Mouse (Mus musculus) midbrain, embryonic 11.5 days (tissue): ENCODE data around the gene Ttc30a1. TPM values are rescaled to one million over a fixed set of nuclear protein-coding genes. Genes with fewer than 3 reads are reported as not detected.
"Not testable (repeated sequence)": the region's sequence is repeated elsewhere in the genome, so short reads cannot be mapped to it uniquely, and the experiment has no call there.

ENCODE experiments used
- ATAC-seq: fragments of 200-750 bp; cut with Nextera tagmentation; 2 replicates; pipeline ENCODE4 v1.8.0; 2017; ENCODE audit warnings: moderate TSS enrichment, moderate library complexity; ENCODE audit not compliant: low FRiP score
- DNase-seq: peaks from one replicate; pipeline ENCODE4 v3.0.0; 2015; ENCODE audit warnings: low spot score; ENCODE audit errors: missing footprints
- H3K27ac ChIP-seq: fragments of 300-500 bp; sonication (generic); 2 replicates; pipeline ENCODE4 v1.5.1; 2014; ENCODE audit warnings: low read depth, low read length
- H3K27me3 ChIP-seq: fragments of 300-500 bp; sonication (generic); 2 replicates; pipeline ENCODE4 v1.6.1; 2014; ENCODE audit warnings: mild to moderate bottlenecking, low read length, moderate library complexity, mixed read lengths; ENCODE audit not compliant: control insufficient read depth, insufficient read depth
- H3K36me3 ChIP-seq: fragments of 300-500 bp; sonication (generic); 2 replicates; pipeline ENCODE4 v1.6.1; 2014; ENCODE audit warnings: mild to moderate bottlenecking, low read length, moderate library complexity, mixed read lengths; ENCODE audit not compliant: control insufficient read depth, insufficient read depth
- H3K4me1 ChIP-seq: fragments of 300-500 bp; sonication (generic); 2 replicates; pipeline ENCODE4 v1.6.1; 2014; ENCODE audit warnings: low read length; ENCODE audit not compliant: control insufficient read depth, insufficient read depth
- H3K4me2 ChIP-seq: fragments of 300-500 bp; sonication (generic); 2 replicates; pipeline ENCODE4 v1.6.1; 2014; ENCODE audit warnings: mild to moderate bottlenecking, moderate library complexity
- H3K4me3 ChIP-seq: fragments of 300-500 bp; sonication (generic); 2 replicates; pipeline ENCODE4 v1.5.1; 2014; ENCODE audit warnings: low read depth, low read length
- H3K9ac ChIP-seq: fragments of 300-500 bp; sonication (generic); 2 replicates; pipeline ENCODE4 v1.6.1; 2014; ENCODE audit warnings: low read length
- H3K9me3 ChIP-seq: fragments of 300-500 bp; sonication (generic); 2 replicates; pipeline ENCODE4 v1.6.1; 2016; ENCODE audit warnings: low read length; ENCODE audit not compliant: control insufficient read depth
- WGBS: fragments of 180-500 bp; shearing (Covaris S2); extraction: QIAGEN DNeasy Blood & Tissue Kit; methylation state at CpG from one replicate; pipeline ENCODE4 v1.1.7; 2014; 5-methylcytosine and 5-hydroxymethylcytosine counted together
- polyA plus RNA-seq: library from polyadenylated mRNA; unstranded; fragments of >200 nt; fragmentation: Nextera tagmentation; extraction: Ambion mirVana; gene quantifications from 2 replicates; pipeline ENCODE4 v1.2.1, GENCODE M21; 2014

Gene Ttc30a1
- polyA plus RNA-seq, 1 experiment from 2014 or later, result 12.0 TPM

GRCm38 (mm10) chr2:75988378-75988777 is 6.6 kb upstream of the Ttc30a1 start:
- Histone ChIP-seq H3K27ac (no peak overlapping the region; the same call in 1 of the 2 replicates), H3K9me3 (no peaks in the 10 kb centered on the region), H3K9ac (no peak overlapping the region), H3K4me3 (no peak overlapping the region), H3K36me3 (no peaks in the 10 kb centered on the region), H3K4me1 (no peaks in the 10 kb centered on the region; the same call in 1 of the 2 replicates), H3K4me2 (no peak overlapping the region), H3K27me3 (no peaks in the 10 kb centered on the region)
- no peak for DNase-seq
- no peak for ATAC-seq
- WGBS, result 79% methylated on average over 4 of the region's 4 CpGs

- no peaks in the 10 kb centered on the region for H3K36me3 ChIP-seq
- no peak overlapping the region for H3K27ac ChIP-seq
- WGBS, result 78% methylated on average over 9 of the region's 9 CpGs
- H3K9me3 ChIP-seq, result no peaks in the 10 kb centered on the region
- DNase-seq, result no peak
- H3K27me3 ChIP-seq, result no peaks in the 10 kb centered on the region
- no peak overlapping the region for H3K4me3 ChIP-seq
- H3K4me2 ChIP-seq, result no peak overlapping the region
- no peak for ATAC-seq
- no peak overlapping the region for H3K9ac ChIP-seq
- H3K4me1 ChIP-seq, result no peaks in the 10 kb centered on the region; the same call in 1 of the 2 replicates
These were observed 6.0 kb upstream of the Ttc30a1 start for GRCm38 (mm10) chr2:75987739-75988138.

GRCm38 (mm10) chr2:75985124-75985523 is 3.4 kb upstream of the Ttc30a1 start:
- Histone ChIP-seq H3K9ac (peak overlapping the region; percentile 48; the same call in 1 of the 2 replicates), H3K36me3 (no peaks in the 10 kb centered on the region), H3K9me3 (peaks cover 3% of the 10 kb centered on the region; the same call in 1 of the 2 replicates), H3K27me3 (no peaks in the 10 kb centered on the region), H3K27ac (no peak overlapping the region; the same call in 1 of the 2 replicates), H3K4me3 (no peak overlapping the region), H3K4me2 (no peak overlapping the region), H3K4me1 (no peaks in the 10 kb centered on the region; the same call in 1 of the 2 replicates)
- WGBS, result 4% methylated on average over 2 of the region's 2 CpGs
- DNase-seq, result peak; percentile 90
- peak; percentile 76 for ATAC-seq

- H3K27ac ChIP-seq, result no peak overlapping the region
- no peak overlapping the region for H3K9ac ChIP-seq
- WGBS, result 90% methylated on average over 3 of the region's 3 CpGs
- no peak overlapping the region for H3K4me2 ChIP-seq
- H3K4me3 ChIP-seq, result no peak overlapping the region
- H3K27me3 ChIP-seq, result no peaks in the 10 kb centered on the region
- ATAC-seq (no peak), DNase-seq (no peak)
- no peaks in the 10 kb centered on the region; the same call in 1 of the 2 replicates for H3K4me1 ChIP-seq
- H3K9me3 ChIP-seq, result peaks cover 3% of the 10 kb centered on the region; the same call in 1 of the 2 replicates
- H3K36me3 ChIP-seq, result no peaks in the 10 kb centered on the region
These were observed 2.1 kb upstream of the Ttc30a1 start for GRCm38 (mm10) chr2:75983847-75984246.

- DNase-seq, result peak; percentile 76
- Histone ChIP-seq H3K4me1 (no peaks in the 10 kb centered on the region; the same call in 1 of the 2 replicates), H3K9me3 (peaks cover 3% of the 10 kb centered on the region; the same call in 1 of the 2 replicates), H3K36me3 (no peaks in the 10 kb centered on the region), H3K27ac (no peak overlapping the region), H3K4me3 (no peak overlapping the region), H3K4me2 (no peak overlapping the region), H3K27me3 (no peaks in the 10 kb centered on the region), H3K9ac (no peak overlapping the region)
- no peak for ATAC-seq
- 95% methylated on average over 3 of the region's 3 CpGs for WGBS
These were observed 1.3 kb upstream of the Ttc30a1 start for GRCm38 (mm10) chr2:75983091-75983490.

- H3K9ac ChIP-seq, result no peak overlapping the region
- peaks cover 3% of the 10 kb centered on the region; the same call in 1 of the 2 replicates for H3K9me3 ChIP-seq
- no peak overlapping the region for H3K27ac ChIP-seq
- no peaks in the 10 kb centered on the region for H3K27me3 ChIP-seq
- DNase-seq (peak; percentile 80), ATAC-seq (no peak)
- H3K4me2 ChIP-seq, result no peak overlapping the region
- H3K4me1 ChIP-seq, result no peaks in the 10 kb centered on the region; the same call in 1 of the 2 replicates
- no peaks in the 10 kb centered on the region for H3K36me3 ChIP-seq
- H3K4me3 ChIP-seq, result no peak overlapping the region
- WGBS, result 95% methylated on average over 4 of the region's 4 CpGs
These were observed 859 bp upstream of the Ttc30a1 start for GRCm38 (mm10) chr2:75982626-75983025.

GRCm38 (mm10) chr2:75980933-75981439 is 781 bp downstream of the Ttc30a1 start:
- H3K4me3 ChIP-seq, result peak overlapping the region; percentile 44
- 96% methylated on average over 13 of the region's 13 CpGs for WGBS
- H3K9me3 ChIP-seq, H3K27me3 ChIP-seq, H3K4me1 ChIP-seq, ATAC-seq, H3K36me3 ChIP-seq, H3K27ac ChIP-seq, H3K9ac ChIP-seq: not testable (repeated sequence)
- H3K4me2 ChIP-seq, result peak overlapping the region; percentile 53
- DNase-seq, result peak; percentile 51

- peak; percentile 23; the same call in 1 of the 2 replicates for ATAC-seq
- peak; percentile 86 for DNase-seq
These were observed 3.9 kb downstream of the Ttc30a1 start, which contains the start of gene Ttc30a2 for GRCm38 (mm10) chr2:75977752-75978368. Ttc30a2 (minus strand) TSS chr2:75978170.

GRCm38 (mm10) chr2:75976070-75976469 is 5.7 kb downstream of the Ttc30a1 start:
- not testable (repeated sequence) for H3K9ac ChIP-seq, H3K36me3 ChIP-seq, H3K4me1 ChIP-seq, H3K27ac ChIP-seq, ATAC-seq, H3K27me3 ChIP-seq, H3K4me3 ChIP-seq, H3K9me3 ChIP-seq, H3K4me2 ChIP-seq, DNase-seq
- whole genome bisulfite sequencing, result 86% methylated on average over 2 of the region's 2 CpGs

More at GRCm38 (mm10) chr2:75977752-75978368, 3.9 kb downstream of the Ttc30a1 start, which contains the start of gene Ttc30a2:
- not testable (repeated sequence) for H3K27me3 ChIP-seq, H3K36me3 ChIP-seq, H3K9ac ChIP-seq, H3K9me3 ChIP-seq, H3K4me2 ChIP-seq, H3K4me1 ChIP-seq, H3K4me3 ChIP-seq, H3K27ac ChIP-seq
- WGBS, result 25% methylated on average over 18 of the region's 24 CpGs
